Mouse (Mus musculus) hindbrain, embryonic 11.5 days (tissue): ENCODE data around the gene Casq2. TPM values are rescaled to one million over a fixed set of nuclear protein-coding genes. Genes with fewer than 3 reads are reported as not detected.

Experiments
- ATAC-seq: fragments of 200-750 bp; cut with Nextera tagmentation; 2 replicates; pipeline ENCODE4 v1.8.0; 2017; ENCODE audit warnings: mild to moderate bottlenecking, moderate TSS enrichment, moderate library complexity; ENCODE audit not compliant: low FRiP score
- DNase-seq: peaks from one replicate; pipeline ENCODE4 v3.0.0-alpha.2; 2015; ENCODE audit warnings: low spot score
- H3K27ac ChIP-seq: fragments of 300-500 bp; sonication (generic); 2 replicates; pipeline ENCODE4 v1.5.1; 2014; ENCODE audit warnings: mild to moderate bottlenecking, low read depth, low read length
- H3K27me3 ChIP-seq: fragments of 300-500 bp; sonication (generic); 2 replicates; pipeline ENCODE4 v1.6.1; 2014; ENCODE audit warnings: mild to moderate bottlenecking, low read length, moderate library complexity, mixed read lengths; ENCODE audit not compliant: control insufficient read depth, insufficient read depth
- H3K36me3 ChIP-seq: fragments of 300-500 bp; sonication (generic); 2 replicates; pipeline ENCODE4 v1.6.1; 2014; ENCODE audit warnings: mild to moderate bottlenecking, low read length, moderate library complexity, mixed read lengths; ENCODE audit not compliant: control insufficient read depth, insufficient read depth
- H3K4me1 ChIP-seq: fragments of 300-500 bp; sonication (generic); replicated peaks from 2 replicates; pipeline ENCODE4 v1.6.1; 2014; ENCODE audit warnings: low read length, mixed read lengths; ENCODE audit not compliant: control insufficient read depth, insufficient read depth
- H3K4me2 ChIP-seq: fragments of 300-500 bp; sonication (generic); replicated peaks from 2 replicates; pipeline ENCODE4 v1.6.1; 2014; ENCODE audit warnings: mild to moderate bottlenecking, low read depth, low read length
- H3K4me3 ChIP-seq: fragments of 300-500 bp; sonication (generic); 2 replicates; pipeline ENCODE4 v1.5.1; 2014; ENCODE audit warnings: low read depth, low read length
- H3K9ac ChIP-seq: fragments of 300-500 bp; sonication (generic); 2 replicates; pipeline ENCODE4 v1.6.1; 2014; ENCODE audit warnings: low read depth, low read length
- H3K9me3 ChIP-seq: fragments of 300-500 bp; sonication (generic); 2 replicates; pipeline ENCODE4 v1.6.1; 2016; ENCODE audit warnings: low read length; ENCODE audit not compliant: control insufficient read depth
- WGBS: fragments of 180-500 bp; shearing (Covaris S2); extraction: QIAGEN DNeasy Blood & Tissue Kit; methylation state at CpG from one replicate; pipeline ENCODE4 v1.1.7; 2014; 5-methylcytosine and 5-hydroxymethylcytosine counted together
- polyA plus RNA-seq: library from polyadenylated mRNA; unstranded; fragments of >200 nt; fragmentation: Nextera tagmentation; extraction: Ambion mirVana; gene quantifications from 2 replicates; pipeline ENCODE4 v1.2.1, GENCODE M21; 2014

Gene Casq2
- polyA plus RNA-seq, 1 experiment from 2014 or later, result 0.76 TPM

DNA sequence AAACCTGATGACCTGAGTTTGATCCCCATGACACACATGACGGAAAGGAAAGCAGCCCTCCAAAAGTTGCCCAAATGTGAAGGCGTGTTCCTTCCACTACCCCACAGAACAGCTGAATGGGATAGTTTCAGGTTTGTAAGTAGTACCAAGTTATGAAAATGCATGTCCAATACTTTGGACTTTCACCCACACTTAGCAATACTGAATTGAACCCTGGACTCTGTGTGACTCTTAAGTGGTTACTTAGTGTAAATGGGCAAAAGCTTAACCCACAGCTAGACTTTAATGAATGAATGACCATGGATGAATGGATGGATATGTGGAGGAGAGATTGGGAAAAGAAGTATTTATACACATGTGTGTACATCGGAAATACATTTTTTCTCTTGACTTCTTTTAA, 8.6 kb downstream of the Casq2 start:
- DNase-seq, result no peak
- no peaks in the 10 kb centered on the region for H3K36me3 ChIP-seq
- H3K4me1 ChIP-seq, result no peaks in the 10 kb centered on the region
- H3K27ac ChIP-seq, result no peak overlapping the region
- H3K9me3 ChIP-seq, result no peaks in the 10 kb centered on the region
- no peak overlapping the region for H3K4me2 ChIP-seq
- WGBS, result 91% methylated on average over 3 of the region's 3 CpGs
- no peak overlapping the region for H3K4me3 ChIP-seq
- no peaks in the 10 kb centered on the region for H3K27me3 ChIP-seq
- H3K9ac ChIP-seq, result no peak overlapping the region
- ATAC-seq, result no peak

DNA sequence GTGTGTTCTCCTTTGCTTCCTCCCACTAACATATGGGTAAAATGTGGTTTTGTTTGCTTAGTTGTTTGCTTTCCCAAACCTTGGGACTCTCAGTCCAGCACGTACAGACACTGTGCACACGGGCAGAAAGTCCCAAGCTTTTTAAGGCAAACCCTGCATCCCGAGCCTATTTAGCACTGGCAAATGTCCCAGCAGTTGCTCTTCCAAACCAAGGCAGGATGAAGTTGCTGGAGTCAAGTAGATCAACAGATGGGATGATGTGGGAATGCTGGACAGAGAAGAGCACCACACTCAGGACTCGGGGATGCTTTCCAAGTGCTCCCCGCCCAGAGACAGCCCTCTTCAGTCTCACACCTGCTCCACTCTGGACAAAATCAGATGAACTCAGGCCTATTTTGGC, 9.2 kb downstream of the Casq2 start:
- no peaks in the 10 kb centered on the region for H3K36me3 ChIP-seq
- no peak for ATAC-seq
- no peak overlapping the region for H3K4me3 ChIP-seq
- WGBS, result 81% methylated on average over 5 of the region's 5 CpGs
- DNase-seq, result no peak
- H3K4me1 ChIP-seq, result no peaks in the 10 kb centered on the region
- H3K9ac ChIP-seq, result no peak overlapping the region
- no peak overlapping the region for H3K27ac ChIP-seq
- no peaks in the 10 kb centered on the region for H3K9me3 ChIP-seq
- no peaks in the 10 kb centered on the region for H3K27me3 ChIP-seq
- no peak overlapping the region for H3K4me2 ChIP-seq

DNA sequence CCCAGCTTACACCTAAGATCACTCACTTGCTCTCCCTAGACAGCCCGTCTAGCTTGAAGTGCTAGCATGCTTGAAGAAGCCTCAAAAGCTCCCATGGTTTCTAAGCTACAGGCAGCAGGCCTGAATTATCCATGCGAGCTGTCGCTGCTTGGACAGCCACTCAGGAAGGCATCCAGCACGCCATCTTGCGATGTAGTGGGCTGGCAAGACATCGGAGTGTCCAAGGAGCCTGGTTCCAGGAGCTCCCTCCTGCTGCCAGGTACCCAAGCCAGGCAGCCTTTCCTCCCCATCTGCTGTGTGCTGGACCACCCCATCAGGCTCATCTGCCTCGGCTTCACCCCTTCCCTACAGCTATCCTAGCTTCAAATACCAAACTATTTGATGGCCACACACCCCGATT, 10.2 kb downstream of the Casq2 start:
- 86% methylated on average over 8 of the region's 8 CpGs for WGBS
- Histone ChIP-seq H3K4me2 (no peak overlapping the region), H3K36me3 (no peaks in the 10 kb centered on the region), H3K9me3 (no peaks in the 10 kb centered on the region), H3K27ac (no peak overlapping the region), H3K4me1 (no peaks in the 10 kb centered on the region), H3K9ac (no peak overlapping the region), H3K4me3 (no peak overlapping the region), H3K27me3 (no peaks in the 10 kb centered on the region)
- DNase-seq (no peak), ATAC-seq (no peak)

DNA sequence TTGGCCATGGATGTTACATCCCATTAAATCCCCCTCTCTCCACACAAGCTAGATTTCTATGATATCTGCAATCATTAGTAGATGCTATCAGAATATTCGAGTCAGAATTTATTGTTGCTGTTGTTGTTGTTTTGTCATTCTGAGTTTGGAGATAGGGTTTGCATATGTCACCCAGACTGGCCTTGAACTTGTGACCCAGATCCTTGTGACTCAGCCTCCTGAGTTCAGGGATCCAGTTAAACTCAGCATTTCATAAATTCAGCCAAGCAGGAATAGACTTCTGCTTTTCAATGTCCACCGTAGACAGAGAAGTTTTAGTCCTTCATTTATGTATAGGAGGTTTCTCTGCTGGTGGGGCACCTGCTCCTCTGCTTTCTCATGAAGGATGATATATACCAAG, 10.8 kb downstream of the Casq2 start:
- WGBS, result 93% methylated on average over 2 of the region's 2 CpGs
- no peak overlapping the region for H3K27ac ChIP-seq
- H3K9ac ChIP-seq, result no peak overlapping the region
- H3K4me1 ChIP-seq, result no peaks in the 10 kb centered on the region
- no peaks in the 10 kb centered on the region for H3K27me3 ChIP-seq
- H3K4me3 ChIP-seq, result no peak overlapping the region
- ATAC-seq, result no peak
- H3K9me3 ChIP-seq, result no peaks in the 10 kb centered on the region
- no peak for DNase-seq
- H3K4me2 ChIP-seq, result no peak overlapping the region
- H3K36me3 ChIP-seq, result no peaks in the 10 kb centered on the region

DNA sequence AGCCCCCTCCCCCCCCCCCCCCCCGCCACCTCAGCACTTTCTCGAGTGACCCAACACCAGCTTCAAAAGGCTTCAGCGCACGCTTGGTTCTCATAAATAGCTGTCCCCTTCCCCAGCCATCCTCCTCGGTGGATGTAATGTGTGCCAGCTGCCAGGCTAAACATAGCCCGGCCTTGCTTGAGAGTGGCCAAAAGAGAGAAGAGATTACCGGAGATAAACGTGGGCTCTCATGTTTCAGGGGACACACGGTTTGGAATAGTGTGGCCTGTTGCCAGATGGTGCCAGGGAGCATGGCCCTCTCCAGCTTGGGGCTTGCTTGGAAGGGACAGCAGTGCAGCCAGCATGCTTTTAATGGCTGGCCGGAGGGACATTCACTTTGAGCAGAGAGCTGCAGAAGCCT, 13.0 kb downstream of the Casq2 start:
- Histone ChIP-seq H3K9ac (no peak overlapping the region), H3K36me3 (no peaks in the 10 kb centered on the region), H3K4me2 (no peak overlapping the region), H3K9me3 (no peaks in the 10 kb centered on the region), H3K27me3 (no peaks in the 10 kb centered on the region), H3K27ac (no peak overlapping the region), H3K4me3 (no peak overlapping the region), H3K4me1 (no peaks in the 10 kb centered on the region)
- 59% methylated on average over 9 of the region's 10 CpGs for WGBS
- ATAC-seq, result no peak
- no peak for DNase-seq

DNA sequence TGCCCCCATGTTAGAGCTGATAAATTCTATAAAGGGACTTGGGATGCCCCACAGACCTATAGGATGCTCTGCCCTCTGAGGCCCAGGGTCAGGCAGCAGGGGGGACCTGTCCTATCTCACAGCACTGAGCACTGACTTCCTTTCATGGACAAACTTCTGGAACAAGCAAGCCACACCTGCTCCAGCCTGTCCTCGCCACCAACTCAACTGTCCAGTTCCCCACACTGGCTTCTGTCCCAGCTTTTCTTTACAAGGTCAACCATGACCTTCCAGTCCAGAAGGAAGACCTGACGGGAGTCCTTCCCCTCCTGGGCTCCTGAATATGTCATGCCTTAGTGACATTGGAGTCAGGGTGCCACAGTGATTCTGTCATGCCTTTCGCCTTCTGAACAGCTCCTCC, 13.6 kb downstream of the Casq2 start:
- no peaks in the 10 kb centered on the region for H3K4me1 ChIP-seq
- no peaks in the 10 kb centered on the region for H3K27me3 ChIP-seq
- ATAC-seq (no peak), DNase-seq (no peak)
- WGBS, result 89% methylated on average over 3 of the region's 3 CpGs
- no peaks in the 10 kb centered on the region for H3K9me3 ChIP-seq
- no peak overlapping the region for H3K27ac ChIP-seq
- H3K4me3 ChIP-seq, result no peak overlapping the region
- no peak overlapping the region for H3K4me2 ChIP-seq
- H3K9ac ChIP-seq, result no peak overlapping the region
- no peaks in the 10 kb centered on the region for H3K36me3 ChIP-seq

DNA sequence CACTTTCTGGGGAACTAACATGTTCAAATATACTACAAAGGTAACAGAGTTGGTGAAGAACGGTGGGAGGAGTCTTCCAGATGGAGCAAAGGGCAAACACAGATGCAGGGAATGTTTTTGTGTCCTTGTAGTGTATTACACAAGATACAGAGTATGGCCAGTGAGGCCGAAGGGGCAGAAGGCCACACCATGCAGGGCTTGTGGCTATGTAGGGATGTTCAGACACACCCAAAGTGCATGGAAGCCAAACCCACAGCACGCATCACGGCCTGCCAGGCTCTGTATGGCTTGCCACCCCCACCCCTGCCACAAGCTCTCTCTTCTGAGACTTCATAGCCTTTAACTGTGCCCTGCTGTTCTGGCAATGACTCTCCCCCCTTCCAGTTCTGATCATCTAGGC, 15.2 kb downstream of the Casq2 start:
- no peaks in the 10 kb centered on the region for H3K27me3 ChIP-seq
- no peak for ATAC-seq

DNA sequence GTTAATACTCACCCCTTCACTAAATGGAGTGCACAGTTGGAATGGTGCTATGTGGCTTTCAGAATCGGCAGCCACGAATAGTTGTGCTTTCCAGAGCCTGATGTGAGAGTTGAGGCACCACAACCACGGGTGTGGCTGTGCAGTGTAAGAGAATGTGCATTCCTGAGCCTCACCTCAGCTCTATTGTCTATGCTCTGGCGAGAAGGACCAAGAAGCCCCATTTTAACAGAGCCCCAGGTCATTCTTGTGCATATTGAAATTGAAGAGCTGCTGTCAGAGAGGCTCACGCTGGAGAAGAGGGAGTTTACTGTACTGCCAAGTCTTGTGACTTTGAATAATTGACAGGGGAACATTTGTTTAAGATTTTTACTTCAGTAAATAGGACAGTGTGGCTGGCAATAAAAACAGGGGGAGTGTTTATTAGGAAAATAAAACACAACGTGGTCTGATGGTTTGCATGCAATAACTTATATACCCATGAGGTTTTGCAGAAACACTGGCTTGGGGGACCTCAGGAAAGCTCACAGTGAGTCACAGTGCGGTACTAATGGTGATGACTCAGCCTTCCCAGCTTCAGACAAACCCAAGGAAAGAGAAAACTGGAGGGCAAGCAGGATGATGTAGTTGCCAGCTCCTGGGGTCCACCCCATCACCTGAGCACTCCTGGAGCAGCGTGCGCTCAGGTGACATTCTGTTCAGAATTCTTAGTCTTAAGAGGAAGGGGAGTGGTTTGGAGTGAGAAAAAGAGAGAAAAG, 17.8 kb downstream of the Casq2 start:
- no peak for ATAC-seq
- Histone ChIP-seq H3K4me2 (no peak overlapping the region), H3K4me3 (no peak overlapping the region), H3K27me3 (no peaks in the 10 kb centered on the region), H3K36me3 (no peaks in the 10 kb centered on the region), H3K4me1 (no peaks in the 10 kb centered on the region), H3K9ac (no peak overlapping the region), H3K9me3 (no peaks in the 10 kb centered on the region), H3K27ac (no peak overlapping the region)
- WGBS, result 83% methylated on average over 9 of the region's 9 CpGs
- no peak for DNase-seq

More for the DNA sequence above, 15.2 kb downstream of the Casq2 start:
- Histone ChIP-seq H3K4me1 (no peaks in the 10 kb centered on the region), H3K36me3 (no peaks in the 10 kb centered on the region), H3K4me3 (no peak overlapping the region), H3K27ac (no peak overlapping the region), H3K9ac (no peak overlapping the region), H3K9me3 (no peaks in the 10 kb centered on the region), H3K4me2 (no peak overlapping the region)
- 91% methylated on average over 4 of the region's 4 CpGs for WGBS
- DNase-seq, result no peak

DNA sequence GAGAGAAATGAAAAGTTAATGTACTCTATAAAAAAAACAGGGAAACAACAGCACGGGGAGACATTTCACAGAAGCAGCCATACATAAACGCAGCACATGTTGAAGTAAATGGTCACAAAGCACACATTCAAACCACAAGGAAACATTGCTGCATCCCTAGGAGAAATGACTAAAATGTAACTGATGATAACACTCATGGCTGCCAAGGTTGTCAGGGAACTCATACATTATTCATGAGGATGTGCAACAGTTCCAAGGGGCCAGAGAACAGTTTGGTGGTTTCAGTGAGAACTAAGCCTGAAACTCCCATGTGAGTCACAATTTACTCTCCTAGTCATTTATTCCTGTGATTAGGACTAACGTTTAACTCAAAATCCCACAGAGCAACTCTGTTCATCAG, 22.0 kb downstream of the Casq2 start:
- no peaks in the 10 kb centered on the region for H3K27me3 ChIP-seq
- no peaks in the 10 kb centered on the region for H3K36me3 ChIP-seq
- ATAC-seq, result no peak
- DNase-seq, result no peak
- H3K4me2 ChIP-seq, result no peak overlapping the region
- no peaks in the 10 kb centered on the region for H3K9me3 ChIP-seq
- no peak overlapping the region for H3K4me3 ChIP-seq
- no peaks in the 10 kb centered on the region for H3K4me1 ChIP-seq
- H3K9ac ChIP-seq, result no peak overlapping the region
- 94% methylated on average over 3 of the region's 3 CpGs for WGBS
- H3K27ac ChIP-seq, result no peak overlapping the region
